In the genomic region with DNA sequence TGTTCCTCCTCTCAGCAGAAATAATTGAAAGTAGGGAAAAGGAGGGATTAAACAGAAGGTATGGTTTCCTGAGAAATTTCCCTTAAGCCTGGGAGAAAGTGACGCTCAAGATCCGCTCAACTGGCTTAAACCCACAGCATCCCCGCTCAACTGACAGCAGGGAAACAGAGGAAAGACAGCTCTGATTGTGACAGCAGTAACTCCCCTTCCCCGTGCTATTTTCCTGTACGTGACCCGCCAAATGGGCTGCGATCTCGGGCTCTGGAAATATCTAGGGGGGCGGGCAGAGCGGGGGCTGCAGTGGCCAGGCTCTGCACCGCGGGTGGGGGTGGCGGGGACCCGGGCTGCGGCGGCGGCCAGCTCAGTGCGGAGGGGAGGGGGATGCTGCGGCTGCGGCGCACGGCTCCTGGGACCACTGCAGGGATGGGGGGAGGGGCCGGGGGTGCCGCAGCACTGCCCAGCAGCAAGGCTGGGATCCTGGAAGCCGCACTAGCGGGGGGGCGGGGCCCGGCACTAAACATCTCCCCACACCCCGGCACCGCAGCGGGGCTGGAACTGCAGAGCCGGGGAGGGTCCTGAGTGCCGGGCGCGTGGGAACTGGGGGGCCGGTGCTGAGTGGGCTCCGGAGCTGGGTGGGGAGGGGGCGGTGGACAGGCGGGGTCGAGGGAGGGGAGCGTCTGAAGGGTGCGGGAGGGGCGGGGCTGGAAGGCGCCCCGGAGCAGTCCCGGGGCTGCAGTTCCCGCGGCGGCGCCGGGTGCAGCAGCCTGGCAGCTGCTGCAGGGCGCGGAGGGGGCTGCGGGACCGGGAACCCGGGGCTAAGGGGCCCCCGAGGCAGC, we compare ENCODE assay signal across 8 mouse cellular contexts. TPM values are rescaled to one million over a fixed set of nuclear protein-coding genes. Genes with fewer than 3 reads are reported as not detected.
DNase-seq lines count a peak whose midpoint lies in the region; ATAC-seq and TF ChIP-seq lines count a peak whose summit lies in the region.

No protein-coding gene starts in this region.

- no peak for TF ChIP-seq POLR2A in bone marrow macrophage, adult 2 months (IDR thresholded peaks at IDR 0.05; ENCODE audit: borderline replicate concordance, low read depth, low read length)

- no peaks in the 10 kb centered on the region for H3K27me3 ChIP-seq in forebrain, embryonic 15.5 days

- H3K4me2 ChIP-seq in forebrain, embryonic 15.5 days (replicated peaks): peak overlapping the region; percentile 68

- DNase-seq in right cerebral cortex, postnatal 10 days (ENCODE audit: low spot score in 2 of 2): peak; percentile 66 to 71
- DNase-seq in right cerebral cortex, adult 18-20 months: no peak
- peak; percentile 53 to 69 for DNase-seq in kidney, postnatal 25 days
- DNase-seq in naive thymus-derived CD4-positive, alpha-beta T cell, adult 2 months (ENCODE audit: low read depth): peak; percentile 47
- no peak for DNase-seq in frontal cortex, postnatal 25 days (ENCODE audit: low spot score in 2 of 2)
- no peak for DNase-seq in layer of hippocampus, adult 9-10 months (ENCODE audit: low spot score)

- H3K4me1 ChIP-seq in bone marrow macrophage, adult 2 months (ENCODE audit: control insufficient read depth, insufficient read depth, low read length): peaks cover 13% of the 10 kb centered on the region
- peaks cover 31% of the 10 kb centered on the region for H3K4me1 ChIP-seq in forebrain, embryonic 15.5 days

- H3K9me3 ChIP-seq in forebrain, embryonic 15.5 days: no peaks in the 10 kb centered on the region

- peak overlapping the region; percentile 74 for H3K9ac ChIP-seq in forebrain, embryonic 15.5 days (replicated peaks)

- no peak for TF ChIP-seq CTCF in bone marrow macrophage, adult 2 months (IDR thresholded peaks at IDR 0.05; ENCODE audit: low read depth, low read length)

- peak; percentile 75 for ATAC-seq in forebrain, embryonic 15.5 days (replicated peaks)

- H3K27ac ChIP-seq in bone marrow macrophage, adult 2 months (ENCODE audit: insufficient read depth, low read depth, low read length): no peak overlapping the region
- H3K27ac ChIP-seq in forebrain, embryonic 15.5 days (replicated peaks): peak overlapping the region; percentile 78

- peak overlapping the region; percentile 88 for H3K4me3 ChIP-seq in bone marrow macrophage, adult 2 months (ENCODE audit: insufficient read depth, low read length)
- H3K4me3 ChIP-seq in forebrain, embryonic 15.5 days: peak overlapping the region; percentile 95

- peaks cover 4% of the 10 kb centered on the region; the same call in 1 of the 2 replicates for H3K36me3 ChIP-seq in forebrain, embryonic 15.5 days

- under 1% methylated on average over 53 of the region's 57 CpGs for WGBS in forebrain, embryonic 15.5 days

RNA-seq across cellular contexts. Expression of gene Camk2g, which starts 0.7 kb away (rescaled TPM):
- polyA plus RNA-seq in bone marrow macrophage, adult 2 months (2012; ENCODE audit: insufficient read depth, insufficient read length, missing spikeins): 18.2 and 24.6 TPM in 2 replicates
- 86.8 and 95.6 TPM in 2 replicates for polyA plus RNA-seq in forebrain, embryonic 15.5 days (2015; fragmentation: Nextera tagmentation; extraction: Ambion mirVana)

RNA-seq across cellular contexts. Expression of gene Plau, which starts 43.3 kb away (rescaled TPM):
- polyA plus RNA-seq in bone marrow macrophage, adult 2 months (2012; ENCODE audit: insufficient read depth, insufficient read length, missing spikeins): 16.7 and 18.6 TPM in 2 replicates
- 0.27 and 0.28 TPM in 2 replicates for polyA plus RNA-seq in forebrain, embryonic 15.5 days (2015; fragmentation: Nextera tagmentation; extraction: Ambion mirVana)

RNA-seq across cellular contexts. Expression of gene Ndst2, which starts 58.8 kb away (rescaled TPM):
- polyA plus RNA-seq in bone marrow macrophage, adult 2 months (2012; ENCODE audit: insufficient read depth, insufficient read length, missing spikeins): 60.1 and 63.9 TPM in 2 replicates
- 15.7 and 16.9 TPM in 2 replicates for polyA plus RNA-seq in forebrain, embryonic 15.5 days (2015; fragmentation: Nextera tagmentation; extraction: Ambion mirVana)

Comparison
In these comparisons a context has a peak if more than half of its experiments do, and no peak if none do; other contexts are left out.
1. DNase-seq: peak in right cerebral cortex, postnatal 10 days (2 of 2), kidney, postnatal 25 days (2 of 2) and naive thymus-derived CD4-positive, alpha-beta T cell, adult 2 months (single experiment); none in right cerebral cortex, adult 18-20 months (single experiment), frontal cortex, postnatal 25 days (0 of 2) and layer of hippocampus, adult 9-10 months (single experiment).
2. RNA of gene Plau, which starts 43.3 kb away (polyA plus RNA-seq): 16.7 to 18.6 TPM in bone marrow macrophage, adult 2 months; 0.27 to 0.28 TPM in forebrain, embryonic 15.5 days; every median in the first group is over 10 times any median in the second.